Mouse (Mus musculus) ZHBTc4 (cell line): Measurements from ENCODE around the gene Ndufa12.

Experiments used
- DNase-seq: peaks from one replicate; pipeline ENCODE4 v3.0.0-alpha.2; 2011; ENCODE audit warnings: low read depth, low spot score

Ndufa12 gene

GRCm38 (mm10) chr10:94230172-94230981 is 31.9 kb downstream of the Ndufa12 start:
- DNase-seq: peak; percentile 45

- DNase-seq: no peak
Observed at GRCm38 (mm10) chr10:94231025-94231424, 32.5 kb downstream of the Ndufa12 start.

- DNase-seq: no peak
Observed at GRCm38 (mm10) chr10:94235200-94235599, 36.7 kb downstream of the Ndufa12 start.

DNA sequence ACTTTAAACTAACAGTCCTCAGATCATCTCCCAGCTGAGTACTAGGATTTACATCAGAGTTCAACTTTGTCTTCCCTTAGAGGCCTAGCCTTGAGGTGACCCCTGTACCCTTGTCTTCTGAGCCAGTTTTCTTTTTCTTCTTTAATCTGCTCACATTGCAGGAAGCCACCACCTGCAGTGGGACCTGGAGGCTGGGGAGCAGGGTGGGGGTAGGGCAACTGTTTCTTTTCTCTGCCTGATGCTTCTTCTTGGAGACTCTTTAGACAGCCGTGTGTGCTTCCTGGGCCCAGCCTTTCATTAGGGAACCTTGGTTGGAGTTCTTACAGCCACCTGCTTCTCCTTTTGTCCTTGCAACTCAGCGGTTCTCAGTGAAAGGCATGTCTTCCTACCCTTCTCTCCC is 42.8 kb downstream of the Ndufa12 start:
- DNase-seq: no peak

- no peak for DNase-seq
Observed at GRCm38 (mm10) chr10:94247748-94248349, 49.3 kb downstream of the Ndufa12 start.

DNA sequence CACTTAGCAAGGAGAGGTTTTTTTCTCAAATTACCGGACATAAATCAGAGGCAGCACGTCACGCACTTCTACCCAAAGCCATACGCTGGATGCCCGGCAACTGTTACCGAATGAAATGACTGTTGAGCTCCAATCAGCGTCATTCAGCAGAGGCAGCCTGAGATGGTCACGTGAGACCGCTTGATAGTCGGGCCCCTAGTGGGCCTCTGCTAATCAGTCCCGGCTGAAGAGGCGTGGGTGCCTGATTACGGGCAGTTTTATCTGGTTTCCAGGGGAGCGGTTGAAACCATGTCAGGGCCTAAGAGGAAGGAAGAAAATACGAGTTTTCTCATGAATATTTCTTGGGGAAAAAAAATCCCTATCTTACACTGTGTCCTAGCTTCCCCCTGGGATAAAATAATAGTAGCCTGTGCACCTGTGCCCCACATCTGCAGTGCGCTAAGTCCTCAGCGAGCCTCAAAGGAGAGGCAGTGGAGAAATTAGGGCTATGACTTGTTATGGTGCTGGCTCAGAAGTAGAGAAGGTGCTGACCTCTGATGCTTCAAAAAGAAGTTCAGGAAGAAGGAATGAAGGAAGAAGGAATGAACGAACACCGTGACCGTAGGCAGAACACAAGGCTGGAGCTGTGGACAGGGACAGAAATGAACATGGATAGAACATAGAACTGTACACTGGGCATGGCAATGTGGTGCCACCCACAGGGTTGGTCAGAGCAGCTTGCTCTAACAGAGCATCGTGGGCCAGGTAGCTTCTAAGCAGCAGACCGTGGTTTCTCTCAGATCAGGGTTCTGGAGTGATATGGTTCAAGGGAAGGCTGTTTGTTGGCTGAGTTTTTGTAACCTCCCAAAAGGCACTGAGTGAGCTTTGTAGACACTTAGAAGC is 51.3 kb downstream of the Ndufa12 start:
- DNase-seq: peak; percentile 45

DNA sequence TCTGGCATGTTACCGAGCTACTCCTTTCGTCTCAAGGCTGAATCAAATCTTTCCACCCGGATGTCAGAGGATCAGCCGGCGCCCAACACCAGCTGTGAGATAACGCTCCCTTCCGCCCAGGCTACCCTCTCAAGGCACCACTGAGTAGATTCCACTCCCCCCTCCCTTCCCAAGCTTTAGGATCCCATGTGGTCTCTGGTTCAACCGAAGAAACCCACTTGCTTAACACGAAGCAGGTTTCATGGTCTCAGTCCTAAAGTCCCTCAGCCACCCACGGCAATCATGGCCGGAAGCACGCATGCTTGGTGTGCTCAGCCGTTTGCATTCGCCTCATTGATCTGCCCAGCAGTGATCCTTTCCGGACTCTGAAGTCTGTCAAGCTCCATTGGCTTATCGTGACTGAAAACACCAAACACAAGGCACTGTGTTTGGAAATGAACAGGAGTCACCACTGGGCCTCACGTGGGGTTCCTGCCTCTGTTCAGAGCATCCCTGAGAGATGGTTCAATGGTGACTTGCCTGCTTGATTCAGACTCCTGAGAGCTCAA is 54.8 kb downstream of the Ndufa12 start:
- DNase-seq: no peak

GRCm38 (mm10) chr10:94254766-94255165 is 56.2 kb downstream of the Ndufa12 start:
- no peak for DNase-seq

- no peak for DNase-seq
Observed at GRCm38 (mm10) chr10:94255744-94256143, 57.2 kb downstream of the Ndufa12 start.

DNA sequence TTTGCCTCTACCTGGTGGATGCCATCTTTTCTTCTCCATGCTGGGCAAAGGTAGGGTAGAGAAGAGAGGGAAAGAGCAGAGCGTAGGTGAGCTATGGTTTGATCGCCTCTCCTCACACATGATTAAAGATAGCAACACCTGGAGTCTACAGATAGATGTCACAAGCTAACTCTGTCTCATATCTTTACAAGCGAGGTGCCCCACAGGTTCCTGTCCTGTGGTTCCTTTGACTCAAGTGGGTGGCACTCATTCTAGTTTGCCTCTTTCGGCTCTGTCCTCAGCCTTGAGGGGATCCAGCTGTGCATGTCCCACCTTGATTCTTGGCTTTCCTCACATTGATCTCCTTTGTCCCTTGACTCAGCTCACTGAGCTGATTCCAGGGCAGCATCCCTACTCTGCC is 58.0 kb downstream of the Ndufa12 start:
- no peak for DNase-seq

- DNase-seq: no peak
Observed at GRCm38 (mm10) chr10:94260544-94260943, 62.0 kb downstream of the Ndufa12 start.

GRCm38 (mm10) chr10:94262646-94263045 is 64.1 kb downstream of the Ndufa12 start:
- no peak for DNase-seq

DNA sequence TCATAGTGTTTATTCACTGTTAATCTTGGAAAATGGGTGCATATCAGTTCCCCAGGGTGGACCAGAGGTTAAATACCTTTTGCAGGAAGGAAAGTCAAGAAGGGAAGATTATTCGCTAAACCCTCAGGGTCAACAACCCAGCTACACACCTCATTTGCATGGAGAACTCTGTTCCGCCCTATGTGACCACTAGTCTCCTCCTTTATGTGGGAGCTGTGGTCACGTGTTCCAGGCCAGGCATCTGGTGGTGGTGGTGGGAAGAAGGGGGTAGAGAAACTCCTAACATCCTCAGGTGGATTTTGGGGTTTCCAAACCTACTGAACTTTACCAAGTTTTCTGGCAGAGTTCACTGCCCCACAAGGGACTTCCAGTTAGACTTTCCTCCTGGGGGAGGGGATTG is 64.7 kb downstream of the Ndufa12 start:
- peak; percentile 34 for DNase-seq

- no peak for DNase-seq
Observed at GRCm38 (mm10) chr10:94265656-94266542, 67.4 kb downstream of the Ndufa12 start.
